Mouse (Mus musculus): ENCODE data around the gene 5730480H06Rik.

The 5730480H06Rik gene

GRCm38 (mm10) chr5:48430459-48430858 lies 102.7 kb downstream of the 5730480H06Rik start:
- DNase-seq = peak; percentile 35

GRCm38 (mm10) chr5:48448888-48449287 lies 121.1 kb downstream of the 5730480H06Rik start:
- no peak for DNase-seq

GRCm38 (mm10) chr5:48460221-48460620 lies 132.5 kb downstream of the 5730480H06Rik start:
- no peak for DNase-seq

Measured in cerebellum, adult 11 months (tissue).